Comparison of ENCODE assay signal across 15 mouse cellular contexts in genomic region chr4:62634840-62635239, GRCm38 (mm10).
DNase-seq lines count a peak whose midpoint lies in the region; ATAC-seq and TF ChIP-seq lines count a peak whose summit lies in the region.
"Had no signal": no experiment of that assay in that cellular context is flagged by ENCODE, and none has a peak within 500 bp of the region (broad histone marks: within the 10 kb centered on the region; RNA-seq: fewer than 3 reads in every experiment).

No protein-coding gene starts in this region.

- intact Hi-C loops in left cerebral cortex, postnatal 10 days (cut with DNase I), result no loop called here

- TF ChIP-seq EP300 in heart, postnatal 0 days (IDR thresholded peaks at IDR 0.05; ENCODE audit: low read depth), result no peak

- ATAC-seq in heart, postnatal 0 days (ENCODE audit: insufficient read depth, low read depth), result no peak
- peak; percentile 71 for ATAC-seq in liver, embryonic 16.5 days (ENCODE audit: low read depth)
- ATAC-seq: intestine, postnatal 0 days had no signal

- H3K4me2 ChIP-seq in heart, postnatal 0 days (ENCODE audit: low read depth, low read length), result no peak overlapping the region
- no peak overlapping the region for H3K4me2 ChIP-seq in liver, embryonic 16.5 days (ENCODE audit: low read depth, low read length)
- H3K4me2 ChIP-seq: embryonic facial prominence, embryonic 13.5 days; hindbrain, embryonic 13.5 days; neural tube, embryonic 13.5 days had no signal

- TF ChIP-seq POLR2A in testis, adult 2 months (IDR thresholded peaks at IDR 0.05; ENCODE audit: control insufficient read depth, low read depth, low read length), result no peak; the same call in 1 of the 2 replicates

- no peaks in the 10 kb centered on the region for H3K9me3 ChIP-seq in heart, postnatal 0 days (replicated peaks; ENCODE audit: control insufficient read depth, low read length)
- H3K9me3 ChIP-seq in liver, embryonic 16.5 days (replicated peaks; ENCODE audit: control insufficient read depth, low read length), result no peaks in the 10 kb centered on the region
- H3K9me3 ChIP-seq: embryonic facial prominence, embryonic 13.5 days; hindbrain, embryonic 13.5 days; midbrain, embryonic 10.5 days; neural tube, embryonic 13.5 days had no signal

- 58% methylated on average over 2 of the region's 2 CpGs for WGBS in heart, postnatal 0 days
- WGBS in liver, embryonic 16.5 days (ENCODE audit: insufficient replicate concordance), result 32% methylated on average over 2 of the region's 2 CpGs

- no peaks in the 10 kb centered on the region for H3K27me3 ChIP-seq in heart, postnatal 0 days (ENCODE audit: control insufficient read depth, insufficient read depth, low read length)
- H3K27me3 ChIP-seq in testis, adult 2 months (ENCODE audit: control insufficient read depth, insufficient read depth, low read length), result no peaks in the 10 kb centered on the region
- no peaks in the 10 kb centered on the region for H3K27me3 ChIP-seq in liver, embryonic 16.5 days (ENCODE audit: control insufficient read depth, insufficient read depth, low read depth, low read length)
- H3K27me3 ChIP-seq: embryonic facial prominence, embryonic 13.5 days; hindbrain, embryonic 13.5 days; neural tube, embryonic 13.5 days had no signal

- H3K9ac ChIP-seq in heart, postnatal 0 days (replicated peaks; ENCODE audit: low read depth, low read length), result no peak overlapping the region
- no peak overlapping the region for H3K9ac ChIP-seq in liver, embryonic 16.5 days (ENCODE audit: low read depth, low read length)
- H3K9ac ChIP-seq: embryonic facial prominence, embryonic 13.5 days; hindbrain, embryonic 13.5 days; neural tube, embryonic 13.5 days had no signal

- peaks cover 41% of the 10 kb centered on the region for H3K36me3 ChIP-seq in heart, postnatal 0 days (replicated peaks; ENCODE audit: control insufficient read depth, insufficient read depth, low read length)
- H3K36me3 ChIP-seq in testis, adult 2 months (ENCODE audit: control insufficient read depth, insufficient read depth, low read length), result no peaks in the 10 kb centered on the region
- no peaks in the 10 kb centered on the region for H3K36me3 ChIP-seq in liver, embryonic 16.5 days (ENCODE audit: control insufficient read depth, insufficient read depth)
- H3K36me3 ChIP-seq: embryonic facial prominence, embryonic 13.5 days; hindbrain, embryonic 13.5 days; neural tube, embryonic 13.5 days had no signal

- DNase-seq in heart, postnatal 0 days (ENCODE audit: low spot score), result no peak
- no peak for DNase-seq in heart, adult 18-20 months
- no peak for DNase-seq in testis, postnatal 10 days (ENCODE audit: low spot score)
- DNase-seq in left cerebral cortex, postnatal 10 days (ENCODE audit: extremely low spot score in 1 of 2, low spot score in 2 of 2), result no peak
- DNase-seq in adipocyte (ENCODE audit: low spot score), result no peak
- DNase-seq: cerebellum, adult 9-11 months; gastrocnemius, postnatal 14 days; lung, postnatal 4 days had no signal

- peaks cover 24% of the 10 kb centered on the region for H3K4me1 ChIP-seq in heart, postnatal 0 days (ENCODE audit: control insufficient read depth, insufficient read depth)
- 0 out of 2 replicates have a peak, but pooled peaks cover 3% of the 10 kb centered on the region for H3K4me1 ChIP-seq in testis, adult 2 months (ENCODE audit: control insufficient read depth, insufficient read depth, low read length)
- H3K4me1 ChIP-seq in liver, embryonic 16.5 days (ENCODE audit: control insufficient read depth, low read depth, low read length), result peaks cover 9% of the 10 kb centered on the region

- TF ChIP-seq CTCF in heart, postnatal 0 days (IDR thresholded peaks at IDR 0.05; ENCODE audit: low read depth), result no peak
- no peak for TF ChIP-seq CTCF in testis, adult 2 months (IDR thresholded peaks at IDR 0.05; ENCODE audit: control insufficient read depth, insufficient read depth, insufficient replicate concordance, low read depth, low read length)

- no peak overlapping the region for H3K4me3 ChIP-seq in heart, postnatal 0 days (ENCODE audit: low read depth, low read length)
- H3K4me3 ChIP-seq in testis, adult 2 months (ENCODE audit: control insufficient read depth, low read depth, low read length), result peak overlapping the region; percentile 20; the same call in 1 of the 2 replicates
- no peak overlapping the region for H3K4me3 ChIP-seq in liver, embryonic 16.5 days (ENCODE audit: low read depth, low read length)
- H3K4me3 ChIP-seq: embryonic facial prominence, embryonic 13.5 days; hindbrain, embryonic 13.5 days; midbrain, embryonic 10.5 days; neural tube, embryonic 13.5 days had no signal

- H3K27ac ChIP-seq in heart, postnatal 0 days (ENCODE audit: low read depth), result peak overlapping the region; percentile 25; the same call in 1 of the 2 replicates
- peak overlapping the region; percentile 62 for H3K27ac ChIP-seq in testis, adult 2 months (ENCODE audit: control insufficient read depth, insufficient read depth, low read depth, low read length)
- H3K27ac ChIP-seq in liver, embryonic 16.5 days (ENCODE audit: low read length), result no peak overlapping the region
- H3K27ac ChIP-seq: embryonic facial prominence, embryonic 13.5 days; hindbrain, embryonic 13.5 days; neural tube, embryonic 13.5 days had no signal
